Mouse (Mus musculus) forebrain, embryonic 11.5 days (tissue): ENCODE measurements at regions not wholly inside any gene's neighbourhood (a gene's known extent, or its start where the extent isn't known, plus 50 kb on each side); places are given as distances from the start of the nearest gene placed in this dataset.

Experiments
- ATAC-seq: fragments of 200-750 bp; cut with Nextera tagmentation; replicated peaks from 2 replicates; pipeline ENCODE4 v1.8.0; 2017; ENCODE audit warnings: moderate TSS enrichment; ENCODE audit not compliant: low FRiP score
- DNase-seq: peaks from one replicate; pipeline ENCODE4 v3.0.0-alpha.2; 2017; ENCODE audit warnings: low spot score
- H3K27ac ChIP-seq: fragments of 300-500 bp; sonication (generic); 2 replicates; pipeline ENCODE4 v1.5.1; 2014; ENCODE audit warnings: low read depth, low read length
- H3K27me3 ChIP-seq: fragments of 300-500 bp; sonication (generic); 2 replicates; pipeline ENCODE4 v1.6.1; 2014; ENCODE audit warnings: mild to moderate bottlenecking, low read length, mixed read lengths; ENCODE audit not compliant: control insufficient read depth, insufficient read depth
- H3K36me3 ChIP-seq: fragments of 300-500 bp; sonication (generic); 2 replicates; pipeline ENCODE4 v1.6.1; 2014; ENCODE audit warnings: mild to moderate bottlenecking, low read length, moderate library complexity, mixed read lengths; ENCODE audit not compliant: control insufficient read depth, insufficient read depth
- H3K4me1 ChIP-seq: fragments of 300-500 bp; sonication (generic); replicated peaks from 2 replicates; pipeline ENCODE4 v1.6.1; 2014; ENCODE audit warnings: low read length, mixed read lengths; ENCODE audit not compliant: control insufficient read depth, insufficient read depth
- H3K4me2 ChIP-seq: fragments of 300-500 bp; sonication (generic); 2 replicates; pipeline ENCODE4 v1.6.1; 2014; ENCODE audit warnings: low read depth, mild to moderate bottlenecking, low read length, moderate library complexity, mixed read lengths; ENCODE audit not compliant: severe bottlenecking
- H3K4me3 ChIP-seq: fragments of 300-500 bp; sonication (generic); 2 replicates; pipeline ENCODE4 v1.5.1; 2014; ENCODE audit warnings: low read depth, low read length
- H3K9ac ChIP-seq: fragments of 300-500 bp; sonication (generic); 2 replicates; pipeline ENCODE4 v1.6.1; 2014; ENCODE audit warnings: low read length
- H3K9me3 ChIP-seq: fragments of 300-500 bp; sonication (generic); 2 replicates; pipeline ENCODE4 v1.6.1; 2016; ENCODE audit warnings: low read length, mixed read lengths; ENCODE audit not compliant: control insufficient read depth
- WGBS: fragments of 180-500 bp; shearing (Covaris S2); extraction: QIAGEN DNeasy Blood & Tissue Kit; methylation state at CpG from one replicate; pipeline ENCODE4 v1.1.7; 2014; 5-methylcytosine and 5-hydroxymethylcytosine counted together

DNA sequence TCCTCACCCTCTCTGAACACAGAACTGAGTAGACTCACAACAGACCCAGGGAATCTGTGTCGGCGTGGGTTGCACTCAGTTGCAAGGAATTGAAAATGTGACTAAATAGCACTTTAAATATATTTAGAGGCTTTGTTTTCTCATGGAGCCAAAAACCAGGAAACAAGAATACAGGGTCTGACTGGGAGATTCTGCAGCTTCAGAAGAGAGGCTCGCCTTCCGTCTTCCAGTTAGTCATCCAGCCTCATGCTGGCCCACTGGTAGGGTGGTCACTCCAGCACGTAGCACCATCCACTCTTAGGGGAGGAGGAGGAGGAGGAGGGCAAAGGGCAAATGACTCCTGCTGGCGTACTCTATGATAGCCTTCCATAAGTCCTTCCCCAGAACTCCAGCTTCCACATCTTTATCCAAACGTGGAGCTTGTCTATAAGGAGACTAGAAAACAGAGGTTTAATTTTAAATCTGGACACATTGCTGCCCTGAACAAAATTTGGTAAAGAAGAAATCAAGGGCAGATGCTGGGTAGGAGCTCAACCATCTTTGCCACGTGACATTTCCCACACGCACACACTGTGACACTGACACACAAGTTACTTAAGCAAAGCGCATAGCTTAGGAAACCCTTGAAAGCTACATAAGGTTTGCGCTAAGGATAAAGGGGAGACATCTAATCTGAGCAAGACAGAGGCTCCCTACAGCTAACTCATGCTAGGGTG, 60.8 kb downstream of the Mis18a start:
- no peak for DNase-seq
- 89% methylated on average over 11 of the region's 11 CpGs for WGBS
- no peaks in the 10 kb centered on the region for H3K36me3 ChIP-seq
- ATAC-seq, result no peak
- H3K27me3 ChIP-seq, result no peaks in the 10 kb centered on the region
- H3K9ac ChIP-seq, result no peak overlapping the region
- H3K4me3 ChIP-seq, result no peak overlapping the region
- H3K27ac ChIP-seq, result no peak overlapping the region
- no peaks in the 10 kb centered on the region for H3K4me1 ChIP-seq
- H3K4me2 ChIP-seq, result no peak overlapping the region
- H3K9me3 ChIP-seq, result no peaks in the 10 kb centered on the region; the same call in 1 of the 2 replicates

DNA sequence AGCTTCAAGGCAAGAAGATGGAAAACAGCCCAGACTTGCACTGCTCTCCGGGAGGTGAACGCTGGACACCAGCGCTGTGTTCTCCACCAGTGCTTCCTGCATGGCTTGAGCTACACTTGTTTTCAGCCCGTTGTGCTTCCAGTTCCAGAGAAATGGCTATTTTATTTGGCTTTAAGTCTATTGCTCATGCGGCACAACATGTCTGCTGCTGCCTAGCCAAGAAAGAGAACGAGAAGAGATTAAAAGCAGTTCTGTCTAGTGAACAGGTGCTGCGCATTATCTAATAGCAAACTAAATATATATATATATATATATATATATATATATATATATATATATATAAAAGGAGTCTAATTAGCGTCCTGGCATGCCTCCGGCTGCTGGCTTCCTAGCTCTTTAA, 63.1 kb downstream of the Mis18a start:
- 83% methylated on average over 9 of the region's 9 CpGs for WGBS
- Histone ChIP-seq H3K9me3 (no peaks in the 10 kb centered on the region; the same call in 1 of the 2 replicates), H3K36me3 (no peaks in the 10 kb centered on the region), H3K9ac (no peak overlapping the region), H3K4me1 (no peaks in the 10 kb centered on the region), H3K4me3 (no peak overlapping the region), H3K27ac (no peak overlapping the region), H3K4me2 (no peak overlapping the region), H3K27me3 (no peaks in the 10 kb centered on the region)
- DNase-seq (no peak), ATAC-seq (no peak)

DNA sequence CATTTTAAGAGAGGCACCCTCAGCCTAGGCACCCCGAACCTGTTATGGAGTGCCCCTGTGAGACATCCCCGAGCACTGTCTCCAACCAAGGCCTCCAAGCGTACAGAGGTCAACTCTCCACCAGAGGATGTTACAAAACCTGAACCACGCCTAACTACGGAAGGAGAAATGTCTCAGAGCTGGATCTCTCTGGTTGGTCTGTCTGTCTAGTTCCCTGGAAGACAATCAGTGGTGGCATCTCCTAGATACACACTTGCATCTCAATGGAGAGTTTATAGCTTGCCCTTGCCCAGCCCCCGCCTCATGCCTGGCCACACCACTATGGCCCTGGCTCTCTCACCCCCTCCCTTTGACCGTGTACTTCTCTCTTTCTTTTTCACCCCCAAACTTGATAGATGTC, 69.2 kb downstream of the Mis18a start:
- Histone ChIP-seq H3K4me3 (no peak overlapping the region), H3K9me3 (no peaks in the 10 kb centered on the region; the same call in 1 of the 2 replicates), H3K4me1 (no peaks in the 10 kb centered on the region; the same call in 1 of the 2 replicates), H3K36me3 (no peaks in the 10 kb centered on the region), H3K9ac (no peak overlapping the region), H3K4me2 (no peak overlapping the region), H3K27me3 (no peaks in the 10 kb centered on the region), H3K27ac (no peak overlapping the region)
- 91% methylated on average over 7 of the region's 7 CpGs for WGBS
- ATAC-seq (no peak), DNase-seq (no peak)

DNA sequence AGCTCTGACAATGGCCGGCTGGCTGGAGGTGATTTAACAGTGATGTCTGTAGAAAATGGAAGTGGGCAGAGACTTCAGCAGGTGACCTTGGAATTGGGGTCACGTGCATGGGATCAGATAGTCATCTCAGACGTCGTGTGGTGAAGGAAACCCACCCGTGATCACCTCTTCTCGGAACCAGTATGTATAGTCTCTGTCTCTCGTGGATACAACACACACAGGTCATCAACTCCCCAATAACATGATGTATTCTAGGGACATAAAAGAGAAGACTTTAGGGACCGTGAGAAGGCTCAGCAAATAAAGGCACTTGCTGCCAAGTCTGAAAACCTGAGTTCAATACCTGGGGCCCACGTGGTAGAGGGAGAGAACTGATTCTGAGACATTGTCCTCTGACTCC, 70.2 kb downstream of the Mis18a start:
- DNase-seq (no peak), ATAC-seq (peak; percentile 34)
- H3K27me3 ChIP-seq, result no peaks in the 10 kb centered on the region
- H3K36me3 ChIP-seq, result no peaks in the 10 kb centered on the region
- peak overlapping the region; percentile 33; the same call in 1 of the 2 replicates for H3K27ac ChIP-seq
- H3K4me3 ChIP-seq, result no peak overlapping the region
- H3K4me2 ChIP-seq, result no peak overlapping the region
- no peaks in the 10 kb centered on the region; the same call in 1 of the 2 replicates for H3K4me1 ChIP-seq
- H3K9ac ChIP-seq, result no peak overlapping the region
- H3K9me3 ChIP-seq, result no peaks in the 10 kb centered on the region; the same call in 1 of the 2 replicates
- WGBS, result 62% methylated on average over 9 of the region's 9 CpGs

DNA sequence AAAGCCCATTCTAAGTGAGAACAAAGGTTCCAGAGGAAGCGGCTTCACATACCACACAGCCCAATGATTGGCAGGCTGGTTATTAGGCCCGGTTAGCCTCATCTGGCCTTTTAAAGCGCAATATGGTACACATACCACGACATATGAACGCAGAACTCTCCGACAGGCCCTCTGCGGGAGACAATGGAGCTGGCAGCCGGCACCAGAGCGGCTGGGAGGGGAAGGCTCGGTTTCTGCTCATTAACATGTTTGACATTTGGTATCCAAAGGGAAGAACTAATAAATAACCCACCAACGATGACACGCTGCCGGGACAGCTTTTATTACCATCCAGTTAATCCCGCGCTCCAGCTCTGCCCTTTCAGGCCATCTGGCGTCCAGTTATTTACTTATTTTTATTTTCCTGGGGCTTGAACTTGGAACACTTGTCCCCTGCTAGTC, 70.6 kb downstream of the Mis18a start:
- Histone ChIP-seq H3K9ac (0 out of 2 replicates have a peak overlapping the region, but pooled peaks have one; percentile 3), H3K9me3 (no peaks in the 10 kb centered on the region; the same call in 1 of the 2 replicates), H3K36me3 (no peaks in the 10 kb centered on the region), H3K27ac (peak overlapping the region; percentile 33; the same call in 1 of the 2 replicates), H3K4me3 (no peak overlapping the region), H3K4me2 (0 out of 2 replicates have a peak overlapping the region, but pooled peaks have one; percentile 9), H3K4me1 (no peaks in the 10 kb centered on the region; the same call in 1 of the 2 replicates), H3K27me3 (no peaks in the 10 kb centered on the region)
- DNase-seq (peak; percentile 75), ATAC-seq (peak; percentile 87)
- 42% methylated on average over 16 of the region's 16 CpGs for WGBS

DNA sequence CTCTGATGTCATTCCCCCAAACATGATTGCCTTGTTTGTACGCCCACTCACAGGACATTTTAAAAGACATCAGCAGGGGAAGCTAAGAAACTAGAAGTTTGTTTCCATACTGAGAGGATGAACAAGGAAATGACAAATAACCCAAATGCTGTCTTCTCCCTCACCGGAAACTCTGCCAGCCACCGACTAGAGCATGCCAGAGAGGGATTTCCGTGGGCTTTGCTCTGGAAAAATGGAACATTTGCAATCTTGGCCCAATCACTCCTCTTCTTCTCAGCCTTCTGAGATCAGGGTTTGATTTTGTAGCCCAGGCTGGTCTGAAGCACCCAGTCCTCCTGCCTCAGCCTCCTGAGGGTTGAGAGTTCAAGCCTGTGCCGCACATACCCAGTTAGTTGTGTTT, 72.4 kb downstream of the Mis18a start:
- 95% methylated on average over 5 of the region's 5 CpGs for WGBS
- ATAC-seq (no peak), DNase-seq (peak; percentile 38)
- H3K4me3 ChIP-seq, result no peak overlapping the region
- no peaks in the 10 kb centered on the region; the same call in 1 of the 2 replicates for H3K4me1 ChIP-seq
- H3K9ac ChIP-seq, result no peak overlapping the region
- H3K27ac ChIP-seq, result no peak overlapping the region
- H3K9me3 ChIP-seq, result no peaks in the 10 kb centered on the region; the same call in 1 of the 2 replicates
- H3K4me2 ChIP-seq, result no peak overlapping the region
- no peaks in the 10 kb centered on the region for H3K27me3 ChIP-seq
- H3K36me3 ChIP-seq, result no peaks in the 10 kb centered on the region

DNA sequence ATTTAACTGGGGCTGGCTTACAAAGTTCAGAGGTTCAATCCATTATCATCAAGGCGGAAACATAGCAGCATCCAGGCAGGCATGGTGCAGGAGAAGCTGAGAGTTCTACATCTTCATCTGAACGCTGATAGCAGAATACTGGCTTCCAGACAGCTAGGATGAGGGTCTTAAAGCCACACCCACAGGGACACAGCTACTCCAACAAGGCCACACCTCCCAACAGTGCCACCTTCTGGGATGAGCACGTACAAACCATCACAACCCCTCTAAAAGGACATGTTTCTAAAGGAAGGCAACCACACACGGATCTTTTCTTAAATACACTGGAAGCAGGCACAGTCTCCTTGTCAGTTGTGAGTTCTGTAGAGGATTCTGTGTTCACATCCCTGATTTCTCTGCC, 74.4 kb downstream of the Mis18a start:
- Histone ChIP-seq H3K36me3 (no peaks in the 10 kb centered on the region), H3K9ac (no peak overlapping the region), H3K4me3 (no peak overlapping the region), H3K27ac (no peak overlapping the region), H3K9me3 (no peaks in the 10 kb centered on the region; the same call in 1 of the 2 replicates), H3K4me1 (no peaks in the 10 kb centered on the region; the same call in 1 of the 2 replicates), H3K4me2 (no peak overlapping the region), H3K27me3 (no peaks in the 10 kb centered on the region)
- ATAC-seq (no peak), DNase-seq (peak; percentile 24)
- WGBS, result 73% methylated on average over 4 of the region's 4 CpGs

DNA sequence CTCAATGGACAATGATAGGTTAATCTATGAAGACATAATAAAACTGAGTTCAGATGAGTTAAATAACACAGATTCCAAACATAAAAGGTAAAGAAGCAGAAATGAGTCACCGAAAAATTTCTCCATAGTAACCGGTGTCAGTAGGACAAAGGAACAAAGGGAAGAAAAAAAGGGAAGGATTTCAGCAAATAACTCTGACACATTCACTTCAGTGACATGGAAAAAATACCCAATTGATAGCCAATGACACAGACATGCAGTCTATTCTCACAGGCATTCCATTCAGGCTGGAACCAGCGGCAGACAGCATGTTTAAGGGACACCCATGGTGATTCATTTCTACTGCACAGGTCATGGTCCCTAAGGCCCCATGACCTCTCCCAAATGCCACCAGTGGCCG, 79.0 kb downstream of the Mis18a start:
- no peaks in the 10 kb centered on the region for H3K36me3 ChIP-seq
- H3K27ac ChIP-seq, result no peak overlapping the region
- WGBS, result 43% methylated on average over 4 of the region's 4 CpGs
- no peak overlapping the region for H3K9ac ChIP-seq
- ATAC-seq (peak; percentile 46; the same call in 1 of the 2 replicates), DNase-seq (peak; percentile 45)
- no peak overlapping the region for H3K4me3 ChIP-seq
- no peak overlapping the region for H3K4me2 ChIP-seq
- no peaks in the 10 kb centered on the region for H3K27me3 ChIP-seq
- H3K4me1 ChIP-seq, result no peaks in the 10 kb centered on the region
- no peaks in the 10 kb centered on the region for H3K9me3 ChIP-seq

DNA sequence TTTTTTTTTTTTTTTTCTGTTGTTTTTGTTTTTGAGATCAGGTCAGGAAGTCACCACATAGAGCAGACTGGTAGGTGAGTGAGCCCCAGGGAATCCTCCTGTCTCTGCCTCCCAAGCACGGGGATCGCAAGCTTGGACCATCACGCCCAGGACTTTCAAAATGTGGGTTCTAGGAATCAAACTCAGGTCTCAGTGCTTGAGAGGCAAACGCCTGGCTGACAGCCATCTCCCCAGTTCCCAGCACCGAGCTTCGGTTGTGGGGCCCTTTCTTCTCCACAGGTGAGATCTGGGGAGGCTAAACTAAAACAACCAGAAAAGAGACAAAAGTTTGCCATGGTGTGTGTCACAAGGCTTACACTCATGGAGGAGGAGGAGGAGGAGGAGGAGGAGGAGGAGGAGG, 84.5 kb downstream of the Mis18a start:
- peak; percentile 39 for DNase-seq

More for the DNA sequence above, 84.5 kb downstream of the Mis18a start:
- no peak overlapping the region for H3K4me2 ChIP-seq
- no peaks in the 10 kb centered on the region for H3K36me3 ChIP-seq
- WGBS, result 87% methylated on average over 6 of the region's 6 CpGs
- H3K27ac ChIP-seq, result no peak overlapping the region
- no peak overlapping the region for H3K9ac ChIP-seq
- H3K4me3 ChIP-seq, result no peak overlapping the region
- H3K4me1 ChIP-seq, result no peaks in the 10 kb centered on the region
- no peak for ATAC-seq
- no peaks in the 10 kb centered on the region for H3K27me3 ChIP-seq
- no peaks in the 10 kb centered on the region for H3K9me3 ChIP-seq
